Mouse (Mus musculus): ENCODE results near the gene Fbxl17. TPM values are rescaled to one million over a fixed set of nuclear protein-coding genes. Genes with fewer than 3 reads are reported as not detected.

The Fbxl17 gene
- polyA plus RNA-seq, 1 experiment from 2014 or later = 7.5 TPM

DNA sequence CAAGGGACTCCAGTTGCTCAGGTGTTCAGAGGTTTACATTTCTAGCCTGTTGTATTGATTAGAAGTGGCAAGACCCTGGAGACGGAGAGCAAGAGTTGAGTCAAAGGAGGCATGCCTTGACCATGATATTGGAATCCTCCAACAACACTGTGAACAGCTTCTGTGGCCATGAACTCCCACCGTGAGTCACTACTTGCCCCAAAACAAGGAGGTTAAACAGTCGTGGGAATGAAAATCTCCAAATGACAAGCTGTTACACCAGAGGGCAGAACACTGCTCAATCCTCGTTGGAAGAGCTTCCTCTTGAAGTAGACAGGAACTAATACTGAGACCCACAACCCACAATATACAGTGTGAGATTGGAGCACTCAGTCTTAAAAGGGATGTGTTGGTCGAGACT, 99.2 kb downstream of the Fbxl17 start:
- WGBS = 78% methylated on average over 5 of the region's 5 CpGs
- H3K27me3 ChIP-seq = no peaks in the 10 kb centered on the region
- no peak overlapping the region for H3K4me3 ChIP-seq (replicated peaks)

DNA sequence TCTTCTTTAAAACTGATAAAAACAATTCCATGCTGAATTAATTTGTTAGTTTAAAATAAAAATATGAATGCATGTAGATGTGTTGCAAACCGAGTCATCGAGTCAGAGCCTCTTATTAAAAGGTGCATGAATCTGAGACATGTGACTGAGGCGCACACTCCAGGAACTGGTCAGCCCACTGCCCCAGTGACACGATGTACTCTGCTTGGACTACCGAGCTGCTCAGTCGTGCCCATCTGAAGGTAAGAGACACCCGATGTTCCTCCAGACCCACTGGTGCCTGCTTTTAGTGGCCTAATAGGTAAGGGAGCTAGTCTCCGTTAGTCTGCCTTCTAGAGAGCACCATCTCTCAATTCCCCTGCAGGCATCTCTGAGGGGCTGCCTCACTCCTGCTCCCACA, 100.0 kb downstream of the Fbxl17 start:
- H3K9me3 ChIP-seq (replicated peaks) = no peaks in the 10 kb centered on the region
- no peak overlapping the region for H3K9ac ChIP-seq
- 0 out of 2 replicates have a peak, but pooled peaks cover under 1% of the 10 kb centered on the region for H3K4me1 ChIP-seq
- no peak overlapping the region for H3K4me3 ChIP-seq (replicated peaks)
- H3K27me3 ChIP-seq = no peaks in the 10 kb centered on the region
- no peak overlapping the region for H3K27ac ChIP-seq (replicated peaks)
- H3K36me3 ChIP-seq = no peaks in the 10 kb centered on the region
- no peak for ATAC-seq (ENCODE audit: insufficient number of reproducible peaks, low FRiP score, low TSS enrichment, low read depth)
- 90% methylated on average over 8 of the region's 8 CpGs for WGBS
- no peak overlapping the region for H3K4me2 ChIP-seq (replicated peaks)

More for the DNA sequence above, 99.2 kb downstream of the Fbxl17 start:
- Histone ChIP-seq H3K4me1 (0 out of 2 replicates have a peak, but pooled peaks cover 3% of the 10 kb centered on the region), H3K36me3 (no peaks in the 10 kb centered on the region), H3K9ac (no peak overlapping the region), H3K9me3 (replicated peaks) (no peaks in the 10 kb centered on the region), H3K27ac (replicated peaks) (no peak overlapping the region), H3K4me2 (replicated peaks) (no peak overlapping the region)
- no peak for ATAC-seq (ENCODE audit: insufficient number of reproducible peaks, low FRiP score, low TSS enrichment, low read depth)

DNA sequence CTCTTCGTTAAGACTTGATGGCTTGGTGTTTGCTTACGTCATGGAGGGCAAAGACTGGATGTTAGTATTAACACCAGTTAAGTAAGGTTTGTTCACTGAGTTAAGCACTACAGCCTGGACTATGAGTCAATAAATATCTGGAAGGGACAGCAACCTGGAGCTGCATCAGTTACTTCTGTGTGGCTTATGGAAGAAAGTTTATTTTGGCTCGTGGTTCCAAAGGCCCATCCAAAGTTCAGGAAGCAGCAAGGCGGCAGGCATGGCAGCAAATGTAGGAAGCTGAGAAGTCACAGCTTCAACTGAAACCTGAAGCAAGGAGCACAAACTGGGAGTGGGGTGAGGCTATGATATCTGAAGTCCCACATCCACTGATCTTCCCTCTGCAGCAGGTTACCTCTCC, 108.3 kb downstream of the Fbxl17 start:
- no peak overlapping the region for H3K4me3 ChIP-seq (replicated peaks)
- no peaks in the 10 kb centered on the region for H3K27me3 ChIP-seq
- H3K36me3 ChIP-seq = no peaks in the 10 kb centered on the region
- no peak for ATAC-seq (ENCODE audit: insufficient number of reproducible peaks, low FRiP score, low TSS enrichment, low read depth)
- H3K9me3 ChIP-seq (replicated peaks) = no peaks in the 10 kb centered on the region
- no peaks in the 10 kb centered on the region for H3K4me1 ChIP-seq
- H3K9ac ChIP-seq = no peak overlapping the region
- 82% methylated on average over 4 of the region's 4 CpGs for WGBS
- no peak overlapping the region for H3K4me2 ChIP-seq (replicated peaks)
- no peak overlapping the region for H3K27ac ChIP-seq (replicated peaks)

DNA sequence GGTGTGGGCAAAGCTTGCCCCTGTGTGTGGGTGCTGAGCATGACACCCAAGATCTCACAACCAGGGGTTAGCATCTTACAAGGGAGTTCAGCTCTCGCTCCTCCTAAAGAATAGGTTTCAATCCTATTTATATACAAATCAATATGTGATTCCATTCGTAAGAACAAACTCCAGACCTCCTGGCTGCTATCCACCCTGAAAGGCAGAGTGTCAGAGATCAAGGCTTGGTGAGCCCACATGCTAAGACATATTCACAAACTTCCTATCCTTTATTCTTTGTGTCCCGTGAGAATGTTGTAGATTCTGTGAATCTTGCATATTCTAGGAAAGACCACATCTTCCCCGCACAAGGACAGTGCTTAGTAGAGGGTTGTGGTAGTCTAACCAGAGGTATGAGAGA, 108.9 kb downstream of the Fbxl17 start:
- no peak for ATAC-seq (ENCODE audit: insufficient number of reproducible peaks, low FRiP score, low TSS enrichment, low read depth)
- 82% methylated on average over 4 of the region's 4 CpGs for WGBS
- no peak overlapping the region for H3K9ac ChIP-seq

DNA sequence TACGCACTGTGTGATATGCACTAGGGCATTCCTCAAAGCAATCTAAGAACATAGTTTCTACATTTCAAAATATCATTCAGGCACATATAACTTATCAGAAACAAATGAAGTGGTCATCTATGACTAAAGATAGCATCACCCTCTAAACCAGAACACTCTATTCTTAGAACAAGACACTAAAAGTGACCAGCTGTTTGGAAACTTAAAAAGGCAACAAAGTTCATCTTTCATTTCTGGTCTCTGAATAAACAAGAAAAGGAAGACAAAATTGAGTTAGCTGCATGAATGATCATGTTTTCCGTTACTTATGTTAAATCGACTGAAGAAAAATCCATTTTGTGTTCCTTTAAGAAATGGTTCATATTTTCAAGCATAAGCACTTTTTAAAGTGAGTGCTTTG, 128.8 kb downstream of the Fbxl17 start:
- Histone ChIP-seq H3K4me3 (replicated peaks) (no peak overlapping the region), H3K4me1 (no peaks in the 10 kb centered on the region; the same call in 1 of the 2 replicates), H3K36me3 (no peaks in the 10 kb centered on the region), H3K27ac (replicated peaks) (no peak overlapping the region), H3K9me3 (replicated peaks) (0 out of 2 replicates have a peak, but pooled peaks cover 3% of the 10 kb centered on the region), H3K4me2 (replicated peaks) (no peak overlapping the region), H3K9ac (no peak overlapping the region), H3K27me3 (no peaks in the 10 kb centered on the region)
- no peak for ATAC-seq (ENCODE audit: insufficient number of reproducible peaks, low FRiP score, low TSS enrichment, low read depth)
- WGBS = 63% methylated on average over 3 of the region's 3 CpGs

More for the DNA sequence above, 108.9 kb downstream of the Fbxl17 start:
- Histone ChIP-seq H3K36me3 (0 out of 2 replicates have a peak, but pooled peaks cover 3% of the 10 kb centered on the region), H3K9me3 (replicated peaks) (no peaks in the 10 kb centered on the region), H3K27me3 (no peaks in the 10 kb centered on the region), H3K4me2 (replicated peaks) (no peak overlapping the region), H3K27ac (replicated peaks) (no peak overlapping the region), H3K4me1 (no peaks in the 10 kb centered on the region), H3K4me3 (replicated peaks) (no peak overlapping the region)

DNA sequence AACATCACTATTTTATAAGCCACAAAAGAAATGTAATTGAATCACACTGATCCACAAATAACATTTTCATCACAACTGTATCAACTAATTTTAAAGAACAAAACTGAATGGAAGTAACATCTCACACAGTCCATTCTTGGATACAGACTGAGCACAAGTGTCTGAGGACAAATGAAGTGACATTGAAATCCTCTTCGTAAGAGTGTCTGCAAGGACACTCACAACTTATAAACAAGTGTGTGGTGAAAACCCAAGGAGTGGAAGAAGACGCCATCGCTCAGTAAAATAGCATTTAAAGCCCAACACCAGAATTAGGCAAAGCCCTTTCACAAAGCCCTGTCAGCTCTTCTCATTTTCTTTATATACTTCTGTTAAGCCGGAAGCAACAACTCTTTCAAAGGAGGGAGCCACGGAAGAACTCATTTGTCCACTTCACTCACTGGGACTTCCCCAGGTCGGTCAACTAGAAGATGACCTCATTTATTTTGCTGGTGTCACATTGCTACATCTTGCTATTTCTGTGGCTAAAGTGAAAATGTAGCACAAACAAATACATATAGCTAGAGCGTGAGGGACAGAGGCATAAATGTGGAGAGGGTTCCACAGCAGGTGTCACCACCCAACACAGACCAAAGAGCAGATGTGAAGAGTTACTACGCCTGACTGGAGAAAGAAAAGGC, 130.0 kb downstream of the Fbxl17 start:
- ATAC-seq (ENCODE audit: insufficient number of reproducible peaks, low FRiP score, low TSS enrichment, low read depth) = no peak
- no peak overlapping the region for H3K4me3 ChIP-seq (replicated peaks)
- H3K9ac ChIP-seq = no peak overlapping the region
- no peak overlapping the region for H3K4me2 ChIP-seq (replicated peaks)
- no peaks in the 10 kb centered on the region for H3K36me3 ChIP-seq
- H3K27me3 ChIP-seq = no peaks in the 10 kb centered on the region
- 83% methylated on average over 8 of the region's 8 CpGs for WGBS
- no peak overlapping the region for H3K27ac ChIP-seq (replicated peaks)
- H3K9me3 ChIP-seq (replicated peaks) = no peaks in the 10 kb centered on the region
- no peaks in the 10 kb centered on the region; the same call in 1 of the 2 replicates for H3K4me1 ChIP-seq

DNA sequence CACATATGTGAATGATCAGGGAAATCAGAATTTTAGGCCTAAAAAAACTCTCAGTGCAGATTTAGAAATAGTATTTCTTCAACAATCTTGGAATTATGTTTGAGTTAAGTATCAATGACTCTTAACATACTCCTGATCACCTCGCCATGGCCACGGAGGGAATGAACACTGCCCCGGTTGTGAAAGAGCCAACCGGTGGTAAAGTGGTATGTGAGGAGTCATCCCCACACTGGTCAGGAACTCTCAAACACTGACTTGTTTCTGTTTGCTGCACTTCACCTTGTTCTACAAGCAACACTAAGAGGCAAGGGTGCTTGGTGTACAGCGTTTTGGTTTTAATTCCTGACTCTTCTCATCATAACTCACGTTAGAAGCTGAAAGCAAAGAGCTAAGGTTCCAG, 132.3 kb downstream of the Fbxl17 start:
- H3K4me3 ChIP-seq (replicated peaks) = no peak overlapping the region

DNA sequence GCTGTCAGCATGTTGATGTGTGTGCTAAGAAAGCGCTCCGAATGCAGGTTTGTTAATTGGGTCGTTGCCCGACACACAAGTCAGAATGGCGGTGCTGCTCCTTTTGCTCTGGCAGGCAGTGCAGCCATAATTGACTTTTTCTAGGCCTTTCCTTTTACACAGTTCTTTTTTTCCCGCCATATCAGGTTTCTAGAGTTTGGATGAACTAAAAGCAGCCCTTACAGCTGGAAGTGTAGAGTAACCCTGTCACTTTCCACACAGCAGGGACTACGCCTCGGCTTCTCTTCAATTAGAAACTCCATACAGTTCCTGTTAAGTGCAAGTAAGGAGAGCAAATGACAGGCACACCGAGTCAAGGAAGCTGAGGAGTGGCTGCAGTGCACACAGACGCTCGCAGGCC, 133.8 kb downstream of the Fbxl17 start:
- Histone ChIP-seq H3K4me2 (replicated peaks) (no peak overlapping the region), H3K27me3 (no peaks in the 10 kb centered on the region), H3K27ac (replicated peaks) (0 out of 2 replicates have a peak overlapping the region, but pooled peaks have one; percentile 11), H3K9ac (no peak overlapping the region), H3K9me3 (replicated peaks) (no peaks in the 10 kb centered on the region), H3K4me3 (replicated peaks) (no peak overlapping the region), H3K4me1 (no peaks in the 10 kb centered on the region; the same call in 1 of the 2 replicates), H3K36me3 (peaks cover 3% of the 10 kb centered on the region; the same call in 1 of the 2 replicates)
- WGBS = 41% methylated on average over 11 of the region's 11 CpGs
- ATAC-seq (ENCODE audit: insufficient number of reproducible peaks, low FRiP score, low TSS enrichment, low read depth) = peak; percentile 24; the same call in 1 of the 2 replicates

More for the DNA sequence above, 132.3 kb downstream of the Fbxl17 start:
- no peak overlapping the region for H3K9ac ChIP-seq
- H3K27me3 ChIP-seq = no peaks in the 10 kb centered on the region
- H3K9me3 ChIP-seq (replicated peaks) = no peaks in the 10 kb centered on the region
- ATAC-seq (ENCODE audit: insufficient number of reproducible peaks, low FRiP score, low TSS enrichment, low read depth) = no peak
- WGBS = 83% methylated on average over 6 of the region's 6 CpGs
- H3K36me3 ChIP-seq = no peaks in the 10 kb centered on the region
- no peak overlapping the region for H3K4me2 ChIP-seq (replicated peaks)
- no peak overlapping the region for H3K27ac ChIP-seq (replicated peaks)
- H3K4me1 ChIP-seq = no peaks in the 10 kb centered on the region; the same call in 1 of the 2 replicates

DNA sequence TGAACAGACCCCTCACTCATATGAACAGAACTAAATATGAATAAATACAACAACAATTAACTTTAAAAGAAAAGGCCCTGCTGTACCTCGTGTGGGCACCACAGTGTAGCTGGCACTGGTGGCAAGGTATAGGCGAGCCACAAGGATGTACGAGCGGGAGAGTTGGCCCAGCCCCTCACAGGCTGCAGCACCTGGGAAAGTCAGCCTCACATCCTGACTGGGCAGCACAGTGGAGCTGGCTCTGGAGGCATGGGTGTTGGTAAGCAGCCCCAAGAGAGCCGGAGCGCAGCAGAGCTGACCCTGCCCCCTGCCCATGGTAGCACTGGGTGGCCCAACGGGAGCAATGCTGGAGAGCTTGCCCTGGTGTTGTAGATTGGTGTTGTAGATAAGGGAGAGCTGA, 135.2 kb downstream of the Fbxl17 start:
- Histone ChIP-seq H3K4me1 (no peaks in the 10 kb centered on the region; the same call in 1 of the 2 replicates), H3K4me2 (replicated peaks) (no peak overlapping the region), H3K4me3 (replicated peaks) (no peak overlapping the region), H3K36me3 (peaks cover 3% of the 10 kb centered on the region; the same call in 1 of the 2 replicates), H3K27me3 (no peaks in the 10 kb centered on the region), H3K27ac (replicated peaks) (no peak overlapping the region), H3K9ac (no peak overlapping the region), H3K9me3 (replicated peaks) (no peaks in the 10 kb centered on the region)
- ATAC-seq (ENCODE audit: insufficient number of reproducible peaks, low FRiP score, low TSS enrichment, low read depth) = no peak
- WGBS = 84% methylated on average over 7 of the region's 7 CpGs

DNA sequence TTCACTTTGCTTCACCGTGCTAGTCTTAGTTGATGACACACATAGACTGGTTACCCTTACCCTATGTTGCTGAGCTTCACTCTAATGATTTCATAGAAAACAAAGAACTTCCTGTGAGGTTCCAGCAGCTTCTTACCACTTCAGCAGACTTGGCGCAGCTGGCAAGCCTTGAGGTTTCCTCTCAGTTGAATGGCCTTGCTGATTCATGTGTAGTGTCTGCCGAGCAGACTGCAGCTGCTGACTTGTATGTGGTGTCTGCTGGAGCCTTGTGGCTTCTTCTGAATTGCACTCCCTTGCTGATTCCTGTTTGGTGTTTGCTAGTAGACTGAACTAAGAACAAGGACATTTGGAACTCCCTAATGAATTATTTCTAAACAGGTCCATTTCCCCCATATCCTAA, 137.6 kb downstream of the Fbxl17 start:
- Histone ChIP-seq H3K36me3 (peaks cover 3% of the 10 kb centered on the region; the same call in 1 of the 2 replicates), H3K4me1 (no peaks in the 10 kb centered on the region; the same call in 1 of the 2 replicates), H3K9ac (no peak overlapping the region), H3K27ac (replicated peaks) (no peak overlapping the region), H3K4me2 (replicated peaks) (no peak overlapping the region), H3K27me3 (no peaks in the 10 kb centered on the region), H3K9me3 (replicated peaks) (no peaks in the 10 kb centered on the region), H3K4me3 (replicated peaks) (no peak overlapping the region)
- WGBS = 75% methylated on average over 3 of the region's 3 CpGs
- no peak for ATAC-seq (ENCODE audit: insufficient number of reproducible peaks, low FRiP score, low TSS enrichment, low read depth)

DNA sequence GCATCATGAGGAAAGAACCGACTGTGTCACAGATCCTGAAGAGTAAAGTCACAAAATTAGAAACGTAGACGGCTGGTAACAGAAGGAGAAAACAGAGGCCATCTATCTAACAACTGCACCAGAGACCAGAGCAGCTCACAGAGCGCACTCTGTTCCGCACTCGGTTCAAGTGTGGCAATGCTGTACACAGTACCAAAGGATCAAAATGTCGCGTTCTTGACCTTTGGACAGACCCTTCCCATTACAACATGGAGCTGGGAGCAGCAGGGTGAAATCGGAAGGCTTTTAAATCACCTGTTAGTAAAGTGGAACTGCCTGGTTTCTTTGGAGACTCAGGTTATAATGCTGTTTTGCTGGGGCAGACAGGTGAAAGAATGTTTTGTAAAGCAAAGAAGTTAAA, 138.1 kb downstream of the Fbxl17 start:
- 88% methylated on average over 9 of the region's 9 CpGs for WGBS
- H3K9me3 ChIP-seq (replicated peaks) = no peaks in the 10 kb centered on the region

More for the DNA sequence above, 138.1 kb downstream of the Fbxl17 start:
- Histone ChIP-seq H3K27ac (replicated peaks) (no peak overlapping the region), H3K4me2 (replicated peaks) (no peak overlapping the region), H3K4me1 (no peaks in the 10 kb centered on the region; the same call in 1 of the 2 replicates), H3K27me3 (no peaks in the 10 kb centered on the region), H3K36me3 (peaks cover 3% of the 10 kb centered on the region; the same call in 1 of the 2 replicates), H3K4me3 (replicated peaks) (no peak overlapping the region), H3K9ac (no peak overlapping the region)
- ATAC-seq (ENCODE audit: insufficient number of reproducible peaks, low FRiP score, low TSS enrichment, low read depth) = no peak
